In the genomic region with DNA sequence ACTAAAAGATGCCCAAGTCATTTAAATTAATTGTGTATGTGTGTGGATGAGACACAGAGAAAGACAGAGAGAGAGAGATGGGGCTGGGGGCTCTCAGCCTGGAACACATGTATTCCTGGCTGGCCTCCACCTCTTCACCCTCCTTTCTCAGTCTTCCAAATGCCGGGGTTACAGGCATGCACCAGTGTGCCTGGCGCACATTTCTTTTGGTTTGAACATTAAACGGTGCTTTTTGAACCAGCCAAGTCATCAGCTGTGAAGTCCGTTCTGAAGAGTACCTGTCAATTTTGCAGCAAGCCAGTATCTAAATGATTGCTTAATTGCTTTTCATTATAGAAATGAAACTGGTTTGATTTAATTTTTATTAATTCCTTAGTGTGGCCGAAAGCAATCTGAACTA, we compare ENCODE assay signal across 20 mouse cellular contexts. TPM values are rescaled to one million over a fixed set of nuclear protein-coding genes. Genes with fewer than 3 reads are reported as not detected.
"Had no signal": no experiment of that assay in that cellular context is flagged by ENCODE, and none has a peak within 500 bp of the region (broad histone marks: within the 10 kb centered on the region; RNA-seq: fewer than 3 reads in every experiment).

No protein-coding gene starts in this region.

- H3K9ac ChIP-seq: limb, embryonic 12.5 days; liver, embryonic 15.5 days; neural tube, embryonic 12.5 days had no signal

- H3K9me3 ChIP-seq: limb, embryonic 12.5 days; liver, embryonic 15.5 days; neural tube, embryonic 12.5 days had no signal

- H3K27ac ChIP-seq: kidney, postnatal 0 days; layer of hippocampus, adult 2 months; limb, embryonic 12.5 days; liver, embryonic 15.5 days; neural tube, embryonic 12.5 days; stomach, postnatal 0 days had no signal

- H3K27me3 ChIP-seq: limb, embryonic 12.5 days; liver, embryonic 15.5 days; neural tube, embryonic 12.5 days had no signal

- H3K4me1 ChIP-seq: limb, embryonic 12.5 days; neural tube, embryonic 12.5 days had no signal

- H3K4me2 ChIP-seq: limb, embryonic 12.5 days; liver, embryonic 15.5 days; neural tube, embryonic 12.5 days had no signal

- ATAC-seq: hindbrain, embryonic 16.5 days; inflammation-experienced regulatory T-cells, adult 6 months; lung, postnatal 0 days had no signal

- H3K4me3 ChIP-seq: layer of hippocampus, adult 2 months; limb, embryonic 12.5 days; liver, embryonic 15.5 days; myocyte; neural tube, embryonic 12.5 days had no signal

- DNase-seq: liver; lung, adult 2 months; lung, postnatal 36 days; midbrain, embryonic 14.5 days; right cerebral cortex, adult 18-20 months; right cerebral cortex, postnatal 25 days; thymus, postnatal 4 days had no signal

- H3K36me3 ChIP-seq: limb, embryonic 12.5 days; liver, embryonic 15.5 days; neural tube, embryonic 12.5 days had no signal

RNA-seq across cellular contexts. Expression of a gene that starts 52.0 kb away (rescaled TPM):
- total RNA-seq: layer of hippocampus, adult 2 months; layer of hippocampus, postnatal 10 days; left cerebral cortex, postnatal 36 days; megakaryocyte progenitor cell, adult 5-6 weeks had no signal
- polyA plus RNA-seq: hindbrain, embryonic 16.5 days; inflammation-experienced regulatory T-cells, adult 6 months; kidney, postnatal 0 days; limb, embryonic 12.5 days; liver, embryonic 15.5 days; lung, adult 2 months; lung, postnatal 0 days; midbrain, embryonic 14.5 days; myocyte; neural tube, embryonic 12.5 days; stomach, postnatal 0 days had no signal
